Mouse (Mus musculus) limb, embryonic 14.5 days (tissue): ENCODE data around the gene Pgap1. TPM values are rescaled to one million over a fixed set of nuclear protein-coding genes. Genes with fewer than 3 reads are reported as not detected.

ENCODE experiments used
- ATAC-seq: fragments of 200-750 bp; cut with Nextera tagmentation; 2 replicates; pipeline ENCODE4 v1.8.0; 2017; ENCODE audit warnings: low read depth, moderate number of reproducible peaks, moderate TSS enrichment; ENCODE audit not compliant: low FRiP score
- DNase-seq: peaks from one replicate; pipeline ENCODE4 v3.0.0-alpha.2; 2015; ENCODE audit warnings: low spot score
- H3K27ac ChIP-seq: fragments of 300-500 bp; sonication (generic); replicated peaks from 2 replicates; pipeline ENCODE4 v1.5.1; 2014; ENCODE audit warnings: low read depth, mild to moderate bottlenecking, low read length, moderate library complexity, mixed read lengths
- H3K27me3 ChIP-seq: fragments of 300-500 bp; sonication (generic); 2 replicates; pipeline ENCODE4 v1.6.1; 2014; ENCODE audit warnings: low read length, mixed read lengths; ENCODE audit not compliant: control insufficient read depth, insufficient read depth
- H3K36me3 ChIP-seq: fragments of 300-500 bp; sonication (generic); 2 replicates; pipeline ENCODE4 v1.6.1; 2014; ENCODE audit warnings: mild to moderate bottlenecking, low read length, moderate library complexity, mixed read lengths; ENCODE audit not compliant: control insufficient read depth, insufficient read depth
- H3K4me1 ChIP-seq: fragments of 300-500 bp; sonication (generic); 2 replicates; pipeline ENCODE4 v1.6.1; 2014; ENCODE audit warnings: antibody characterized with exemption, low read length, mixed read lengths; ENCODE audit not compliant: control insufficient read depth, insufficient read depth
- H3K4me2 ChIP-seq: fragments of 300-500 bp; sonication (generic); replicated peaks from 2 replicates; pipeline ENCODE4 v1.6.1; 2014; ENCODE audit warnings: low read depth, mild to moderate bottlenecking, low read length, moderate library complexity; ENCODE audit not compliant: severe bottlenecking
- H3K4me3 ChIP-seq: fragments of 300-500 bp; sonication (generic); replicated peaks from 2 replicates; pipeline ENCODE4 v1.5.1; 2014; ENCODE audit warnings: low read length
- H3K9ac ChIP-seq: fragments of 300-500 bp; sonication (generic); 2 replicates; pipeline ENCODE4 v1.6.1; 2014; ENCODE audit warnings: mild to moderate bottlenecking, low read depth, low read length, moderate library complexity; ENCODE audit not compliant: severe bottlenecking
- H3K9me3 ChIP-seq: fragments of 300-500 bp; sonication (generic); 2 replicates; pipeline ENCODE4 v1.6.1; 2016; ENCODE audit warnings: low read length; ENCODE audit not compliant: control insufficient read depth
- POLR2A ChIP-seq: fragments of 200-500 bp; IDR thresholded peaks from 2 replicates; pipeline ENCODE4 v1.8.0; 2012; ENCODE audit warnings: inconsistent platforms, mild to moderate bottlenecking, moderate library complexity, borderline replicate concordance; ENCODE audit not compliant: insufficient read depth, insufficient read length; ENCODE audit errors: extremely low read depth
- WGBS: fragments of 180-500 bp; shearing (Covaris S2); extraction: QIAGEN DNeasy Blood & Tissue Kit; methylation state at CpG from one replicate; pipeline ENCODE4 v1.1.7; 2014; 5-methylcytosine and 5-hydroxymethylcytosine counted together
- polyA plus RNA-seq, 2 experiments: library from polyadenylated mRNA; depleted of rRNA in 1 of 2; stranded (reverse) in 1 of 2; unstranded in 1 of 2; fragments of >200 nt; fragmentation: Nextera tagmentation in 1 of 2; extraction: Ambion mirVana in 1 of 2; gene quantifications; 2 replicates each; pipeline versions ENCODE4 v1.2.1 to v1.2.3; 2012 to 2014

The Pgap1 gene
- polyA plus RNA-seq, 2 experiments = 3.3 to 6.4 TPM

GRCm38 (mm10) chr1:54443641-54444040, 113.8 kb downstream of the Pgap1 start:
- no peaks in the 10 kb centered on the region for H3K27me3 ChIP-seq
- no peak for TF ChIP-seq POLR2A
- no peak for DNase-seq
- H3K4me1 ChIP-seq = no peaks in the 10 kb centered on the region
- H3K36me3 ChIP-seq = no peaks in the 10 kb centered on the region
- H3K4me2 ChIP-seq = no peak overlapping the region
- H3K9me3 ChIP-seq = no peaks in the 10 kb centered on the region
- no peak for ATAC-seq
- no peak overlapping the region for H3K4me3 ChIP-seq
- H3K27ac ChIP-seq = no peak overlapping the region
- no peak overlapping the region for H3K9ac ChIP-seq
- 56% methylated on average over 7 of the region's 7 CpGs for WGBS

GRCm38 (mm10) chr1:54439080-54439476, 118.4 kb downstream of the Pgap1 start:
- 58% methylated on average over 3 of the region's 3 CpGs for WGBS
- no peak; the same call in 1 of the 2 replicates for ATAC-seq
- Histone ChIP-seq H3K9ac (peak overlapping the region; percentile 92), H3K9me3 (no peaks in the 10 kb centered on the region), H3K4me1 (peaks cover 6% of the 10 kb centered on the region; the same call in 1 of the 2 replicates), H3K27me3 (no peaks in the 10 kb centered on the region), H3K27ac (no peak overlapping the region; the same call in 1 of the 2 replicates), H3K4me3 (peak overlapping the region; percentile 70), H3K4me2 (peak overlapping the region; percentile 73; the same call in 1 of the 2 replicates), H3K36me3 (0 out of 2 replicates have a peak, but pooled peaks cover 5% of the 10 kb centered on the region)
- no peak for TF ChIP-seq POLR2A
- no peak for DNase-seq

GRCm38 (mm10) chr1:54438340-54439079, 119.0 kb downstream of the Pgap1 start, which contains the start of gene Gtf3c3:
Gene Gtf3c3, minus strand, starts transcription at chr1:54438971.
- Histone ChIP-seq H3K27ac (no peak within 1 kb of the TSS; the same call in 1 of the 2 replicates), H3K4me2 (peak within 1 kb of the TSS; percentile 73), H3K27me3 (no peaks in the 10 kb centered on the region), H3K9ac (peak within 1 kb of the TSS; percentile 92), H3K4me3 (peak within 1 kb of the TSS; percentile 70), H3K9me3 (no peaks in the 10 kb centered on the region), H3K36me3 (peaks cover 7% of the 10 kb centered on the region), H3K4me1 (peaks cover 6% of the 10 kb centered on the region; the same call in 1 of the 2 replicates)
- peak; percentile 89; the same call in 1 of the 2 replicates for TF ChIP-seq POLR2A
- DNase-seq (peak; percentile 80), ATAC-seq (peak; percentile 98)
- 3% methylated on average over 38 of the region's 39 CpGs for WGBS

Other genes with a start within 250 kb of the Pgap1 start
- 15.5 and 16.3 TPM in 2 replicates for gene Gtf3c3, start 118.7 kb downstream of the Pgap1 start, polyA plus RNA-seq (2012; rRNA removed)
- gene Gtf3c3, start 118.7 kb downstream of the Pgap1 start, polyA plus RNA-seq (2014; fragmentation: Nextera tagmentation; extraction: Ambion mirVana) = 22.8 and 25.0 TPM in 2 replicates